Mouse (Mus musculus) heart, embryonic 12.5 days (tissue): ENCODE data around the gene Cmtm2a. TPM values are rescaled to one million over a fixed set of nuclear protein-coding genes. Genes with fewer than 3 reads are reported as not detected.
"Not testable (repeated sequence)": the region's sequence is repeated elsewhere in the genome, so short reads cannot be mapped to it uniquely, and the experiment has no call there.

Experiments
- ATAC-seq: fragments of 200-750 bp; cut with Nextera tagmentation; 2 replicates; pipeline ENCODE4 v1.8.0; 2017; ENCODE audit warnings: moderate TSS enrichment, moderate library complexity; ENCODE audit not compliant: insufficient number of reproducible peaks, low FRiP score
- H3K27ac ChIP-seq: fragments of 300-500 bp; sonication (generic); 2 replicates; pipeline ENCODE4 v1.5.1; 2016; ENCODE audit warnings: mild to moderate bottlenecking, moderate library complexity; ENCODE audit not compliant: poor library complexity, severe bottlenecking
- H3K27me3 ChIP-seq: fragments of 300-500 bp; sonication (generic); replicated peaks from 2 replicates; pipeline ENCODE4 v1.6.1; 2016; ENCODE audit warnings: mild to moderate bottlenecking, moderate library complexity
- H3K36me3 ChIP-seq: fragments of 300-500 bp; sonication (generic); 2 replicates; pipeline ENCODE4 v1.6.1; 2016; ENCODE audit warnings: mild to moderate bottlenecking, moderate library complexity
- H3K4me1 ChIP-seq: fragments of 300-500 bp; sonication (generic); replicated peaks from 2 replicates; pipeline ENCODE4 v1.6.1; 2016; ENCODE audit warnings: mild to moderate bottlenecking
- H3K4me2 ChIP-seq: fragments of 300-500 bp; sonication (generic); 2 replicates; pipeline ENCODE4 v1.6.1; 2016; ENCODE audit warnings: mild to moderate bottlenecking, moderate library complexity
- H3K4me3 ChIP-seq: fragments of 300-500 bp; sonication (generic); 2 replicates; pipeline ENCODE4 v1.5.1; 2016; ENCODE audit warnings: mild to moderate bottlenecking
- H3K9ac ChIP-seq: fragments of 300-500 bp; sonication (generic); 2 replicates; pipeline ENCODE4 v1.6.1; 2016; ENCODE audit warnings: mild to moderate bottlenecking, moderate library complexity
- H3K9me3 ChIP-seq: fragments of 300-500 bp; sonication (generic); replicated peaks from 2 replicates; pipeline ENCODE4 v1.6.1; 2016; ENCODE audit warnings: mild to moderate bottlenecking, moderate library complexity
- WGBS: fragments of 180-500 bp; shearing (Covaris S2); methylation state at CpG from one replicate; pipeline ENCODE4 v1.1.7; 2016; 5-methylcytosine and 5-hydroxymethylcytosine counted together
- polyA plus RNA-seq: library from polyadenylated mRNA; unstranded; fragments of >200 nt; fragmentation: Nextera tagmentation; extraction: Ambion mirVana; gene quantifications from 2 replicates; pipeline ENCODE4 v1.2.1, GENCODE M21; 2016

Cmtm2a gene
- polyA plus RNA-seq, 1 experiment from 2014 or later = not detected

GRCm38 (mm10) chr8:104268937-104269440 lies 24.0 kb downstream of the Cmtm2a start:
- Histone ChIP-seq H3K4me2 (no peak overlapping the region), H3K4me3 (no peak overlapping the region), H3K9ac (no peak overlapping the region), H3K9me3 (no peaks in the 10 kb centered on the region), H3K27me3 (no peaks in the 10 kb centered on the region), H3K36me3 (peaks cover 7% of the 10 kb centered on the region), H3K27ac (no peak overlapping the region), H3K4me1 (no peaks in the 10 kb centered on the region)
- no peak for ATAC-seq
- WGBS = 85% methylated on average over 6 of the region's 6 CpGs

- no peak; the same call in 1 of the 2 replicates for ATAC-seq
These were observed 24.6 kb downstream of the Cmtm2a start for GRCm38 (mm10) chr8:104268368-104268767.

DNA sequence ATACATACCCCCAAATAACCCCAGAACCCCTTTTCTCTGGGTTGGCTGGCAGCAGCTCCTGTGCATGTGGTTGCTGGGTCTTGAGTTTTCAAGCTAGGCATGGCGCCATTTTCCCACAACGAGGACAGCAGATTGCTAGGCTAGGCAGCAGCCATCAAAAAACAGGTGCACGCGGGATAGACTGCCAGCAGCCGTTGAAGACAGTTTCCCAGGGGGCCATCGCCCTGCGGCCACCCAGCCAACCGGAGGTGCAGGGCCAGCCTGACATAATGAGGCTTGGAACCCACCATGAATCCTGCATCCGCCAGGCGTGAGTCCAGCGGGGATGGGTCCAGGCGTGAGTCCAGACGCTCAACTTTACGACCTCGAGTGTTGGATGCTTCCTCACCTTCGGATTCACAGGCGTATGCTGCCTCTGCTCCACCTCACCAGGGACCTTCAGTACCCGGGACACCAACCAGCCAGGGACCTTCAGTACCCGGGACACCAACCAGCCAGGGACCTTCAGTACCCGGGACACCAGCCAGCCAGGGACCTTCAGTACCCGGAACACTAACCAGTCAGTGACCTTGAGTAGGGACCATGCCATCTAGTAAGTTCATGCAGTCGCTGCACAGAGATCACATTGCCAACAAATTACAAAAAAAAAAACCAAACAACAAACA lies 28.6 kb downstream of the Cmtm2a start:
- not testable (repeated sequence) for H3K4me3 ChIP-seq, H3K27me3 ChIP-seq, H3K9me3 ChIP-seq, H3K4me2 ChIP-seq, H3K4me1 ChIP-seq, H3K9ac ChIP-seq, H3K27ac ChIP-seq, ATAC-seq
- peaks cover 24% of the 10 kb centered on the region for H3K36me3 ChIP-seq
- WGBS = 93% methylated on average over 22 of the region's 22 CpGs

More at GRCm38 (mm10) chr8:104268368-104268767, 24.6 kb downstream of the Cmtm2a start:
- no peak overlapping the region for H3K4me2 ChIP-seq
- H3K9me3 ChIP-seq = no peaks in the 10 kb centered on the region
- peaks cover 13% of the 10 kb centered on the region for H3K36me3 ChIP-seq
- no peaks in the 10 kb centered on the region for H3K27me3 ChIP-seq
- no peak overlapping the region for H3K4me3 ChIP-seq
- H3K9ac ChIP-seq = no peak overlapping the region
- H3K27ac ChIP-seq = no peak overlapping the region
- H3K4me1 ChIP-seq = no peaks in the 10 kb centered on the region

GRCm38 (mm10) chr8:104261802-104262201 lies 31.2 kb downstream of the Cmtm2a start:
- ATAC-seq = not testable (repeated sequence)
- H3K36me3 ChIP-seq = peaks cover 48% of the 10 kb centered on the region
- WGBS = 97% methylated on average over 5 of the region's 5 CpGs

GRCm38 (mm10) chr8:104253016-104253415 lies 40.0 kb downstream of the Cmtm2a start:
- Histone ChIP-seq H3K27me3 (no peaks in the 10 kb centered on the region), H3K4me1 (peaks cover 5% of the 10 kb centered on the region), H3K9ac (no peak overlapping the region), H3K9me3 (no peaks in the 10 kb centered on the region), H3K27ac (no peak overlapping the region), H3K4me2 (no peak overlapping the region), H3K4me3 (no peak overlapping the region), H3K36me3 (peaks cover 10% of the 10 kb centered on the region)
- no peak for ATAC-seq
- WGBS = 84% methylated on average over 3 of the region's 3 CpGs

More at GRCm38 (mm10) chr8:104261802-104262201, 31.2 kb downstream of the Cmtm2a start:
- not testable (repeated sequence) for H3K27ac ChIP-seq, H3K9ac ChIP-seq, H3K27me3 ChIP-seq, H3K9me3 ChIP-seq, H3K4me2 ChIP-seq, H3K4me1 ChIP-seq, H3K4me3 ChIP-seq

- Histone ChIP-seq H3K27ac (no peak overlapping the region; the same call in 1 of the 2 replicates), H3K4me2 (peak overlapping the region; percentile 83), H3K4me1 (peaks cover 16% of the 10 kb centered on the region), H3K9ac (peak overlapping the region; percentile 79), H3K4me3 (peak overlapping the region; percentile 77), H3K9me3 (no peaks in the 10 kb centered on the region), H3K36me3 (no peaks in the 10 kb centered on the region), H3K27me3 (no peaks in the 10 kb centered on the region)
- 2% methylated on average over 7 of the region's 7 CpGs for WGBS
- ATAC-seq = no peak
These were observed 41.5 kb downstream of the Cmtm2a start for GRCm38 (mm10) chr8:104251461-104251860.

DNA sequence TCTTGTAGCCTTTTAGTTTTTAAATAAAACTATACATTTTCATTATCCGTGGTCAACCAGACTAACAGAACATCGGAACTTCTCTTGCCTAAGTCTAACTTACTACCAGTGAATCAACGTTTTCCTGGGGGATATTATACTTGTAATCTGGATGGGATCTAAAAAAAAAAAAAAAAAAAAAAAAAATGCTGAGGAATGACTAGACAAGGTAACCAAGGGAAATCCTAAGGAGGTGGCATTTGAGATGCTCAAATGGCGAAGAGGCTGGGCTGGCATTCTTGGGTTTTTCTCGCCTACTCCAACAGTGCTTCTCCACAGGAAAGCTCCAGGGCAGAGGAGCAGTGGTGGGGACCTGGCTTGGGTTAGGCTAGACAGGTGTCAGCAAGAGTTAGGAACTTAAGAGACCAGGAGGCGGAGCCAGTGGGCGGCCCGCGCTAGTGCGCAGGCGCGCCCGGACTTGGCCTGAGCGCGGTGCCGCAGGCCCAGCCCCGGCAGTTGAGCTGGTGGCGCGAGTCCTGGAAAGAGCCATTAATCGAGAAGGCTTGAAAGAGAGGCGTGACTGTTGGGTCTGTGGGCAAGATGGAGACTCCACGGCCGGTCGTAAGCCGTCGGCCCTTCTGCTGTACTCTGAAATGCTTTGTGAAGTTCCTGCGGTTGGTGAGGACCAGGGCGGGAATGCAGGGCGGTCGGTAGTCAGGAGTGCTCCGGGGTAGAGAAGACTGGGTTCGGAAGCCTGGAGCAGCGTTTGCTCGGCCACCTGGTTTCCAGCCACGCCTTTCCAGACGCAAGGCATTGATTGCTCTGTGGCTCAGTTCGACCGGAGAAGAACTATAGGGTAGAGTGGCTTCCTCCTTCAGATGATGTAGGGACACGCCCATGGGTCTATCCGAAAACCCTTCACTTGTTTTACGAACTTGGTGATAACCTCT lies 42.3 kb downstream of the Cmtm2a start, which contains the start of gene Cklf:
Gene Cklf (plus strand): TSS at position 423 of the 929 bp plus-strand sequence.
- H3K27ac ChIP-seq = peak within 1 kb of the TSS; percentile 75
- no peaks in the 10 kb centered on the region for H3K9me3 ChIP-seq
- WGBS = 4% methylated on average over 41 of the region's 41 CpGs
- no peaks in the 10 kb centered on the region for H3K27me3 ChIP-seq
- peak; percentile 88 for ATAC-seq
- H3K4me2 ChIP-seq = peak within 1 kb of the TSS; percentile 83
- peak within 1 kb of the TSS; percentile 79 for H3K9ac ChIP-seq
- peak within 1 kb of the TSS; percentile 77 for H3K4me3 ChIP-seq
- H3K4me1 ChIP-seq = peaks cover 16% of the 10 kb centered on the region
- no peaks in the 10 kb centered on the region for H3K36me3 ChIP-seq

- H3K4me2 ChIP-seq = no peak overlapping the region
- no peak overlapping the region for H3K4me3 ChIP-seq
- H3K9ac ChIP-seq = no peak overlapping the region
- H3K36me3 ChIP-seq = peaks cover 9% of the 10 kb centered on the region
- WGBS = 79% methylated on average over 7 of the region's 7 CpGs
- peaks cover 16% of the 10 kb centered on the region for H3K4me1 ChIP-seq
- H3K9me3 ChIP-seq = no peaks in the 10 kb centered on the region
- no peak for ATAC-seq
- H3K27me3 ChIP-seq = no peaks in the 10 kb centered on the region
- no peak overlapping the region for H3K27ac ChIP-seq
These were observed 43.5 kb downstream of the Cmtm2a start for GRCm38 (mm10) chr8:104249442-104249996.

- peaks cover 13% of the 10 kb centered on the region for H3K36me3 ChIP-seq
- under 1% methylated on average over 28 of the region's 28 CpGs for WGBS
- H3K4me2 ChIP-seq = peak within 1 kb of the TSS; percentile 89
- H3K27me3 ChIP-seq = no peaks in the 10 kb centered on the region
- H3K4me3 ChIP-seq = peak within 1 kb of the TSS; percentile 81
- H3K9me3 ChIP-seq = no peaks in the 10 kb centered on the region
- H3K4me1 ChIP-seq = peaks cover 16% of the 10 kb centered on the region
- peak; percentile 90 for ATAC-seq
- H3K9ac ChIP-seq = peak within 1 kb of the TSS; percentile 79
- H3K27ac ChIP-seq = no peak within 1 kb of the TSS
These were observed 44.7 kb downstream of the Cmtm2a start, which contains the start of gene Tk2 for GRCm38 (mm10) chr8:104248276-104248675. Gene Tk2 (minus strand): TSS chr8:104248558.

DNA sequence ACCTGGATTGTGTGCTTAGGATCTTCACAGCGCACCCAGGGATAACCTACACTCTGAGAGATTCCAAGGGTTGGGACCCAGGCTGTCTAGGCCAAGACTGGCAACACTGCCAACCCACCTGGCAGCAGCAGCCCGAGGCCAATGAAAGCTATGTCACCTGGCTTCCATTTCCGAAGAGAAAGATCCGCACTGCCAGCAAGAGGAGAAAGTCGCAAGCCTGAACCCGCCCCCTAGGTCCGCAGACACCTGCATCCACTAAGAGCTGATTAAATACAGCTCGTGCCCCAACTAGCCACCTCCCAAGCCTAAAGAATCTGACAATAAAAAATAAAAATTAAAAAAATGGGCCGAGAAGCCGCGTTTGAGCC lies 45.1 kb downstream of the Cmtm2a start:
- Histone ChIP-seq H3K4me1 (peaks cover 16% of the 10 kb centered on the region), H3K36me3 (peaks cover 17% of the 10 kb centered on the region), H3K9me3 (no peaks in the 10 kb centered on the region), H3K27me3 (no peaks in the 10 kb centered on the region), H3K27ac (no peak overlapping the region), H3K4me3 (peak overlapping the region; percentile 81), H3K4me2 (peak overlapping the region; percentile 89), H3K9ac (peak overlapping the region; percentile 79)
- WGBS = 4% methylated on average over 11 of the region's 11 CpGs
- ATAC-seq = no peak
